Mouse (Mus musculus): Measurements from ENCODE around the gene Olfr730. TPM values are rescaled to one million over a fixed set of nuclear protein-coding genes. Genes with fewer than 3 reads are reported as not detected.

Olfr730 gene
- not detected for total RNA-seq (2021)

- DNase-seq = no peak
Measured at GRCm38 (mm10) chr14:50188098-50188497, at the start of gene Olfr730. Gene Olfr730, minus strand, starts transcription at chr14:50188198.

GRCm38 (mm10) chr14:50152810-50153209 lies 35.2 kb downstream of the Olfr730 start, which contains the start of gene Olfr729:
Gene Olfr729, minus strand, starts transcription at chr14:50152910.
- DNase-seq = no peak

GRCm38 (mm10) chr14:50142580-50142979 lies 45.4 kb downstream of the Olfr730 start, which contains the start of gene Olfr728:
Gene Olfr728, minus strand, starts transcription at chr14:50142680.
- no peak for DNase-seq

Other genes with a start within 250 kb of the Olfr730 start
- not detected for gene Olfr724, start 224.9 kb downstream of the Olfr730 start, total RNA-seq (2021)
- gene Olfr725, start 147.8 kb downstream of the Olfr730 start, total RNA-seq (2021) = not detected
- gene Olfr726, start 97.2 kb downstream of the Olfr730 start, total RNA-seq (2021) = not detected
- gene Olfr727, start 65.0 kb downstream of the Olfr730 start, total RNA-seq (2021) = not detected
- not detected for gene Olfr728, start 45.5 kb downstream of the Olfr730 start, total RNA-seq (2021)
- not detected for gene Olfr729, start 35.3 kb downstream of the Olfr730 start, total RNA-seq (2021)
- not detected for gene Olfr731, start 53.7 kb upstream of the Olfr730 start, total RNA-seq (2021)
- not detected for gene Olfr732, start 96.0 kb upstream of the Olfr730 start, total RNA-seq (2021)
- gene Olfr733, start 113.3 kb upstream of the Olfr730 start, total RNA-seq (2021) = not detected
- not detected for gene Olfr734, start 138.6 kb upstream of the Olfr730 start, total RNA-seq (2021)
- gene Olfr735, start 160.7 kb upstream of the Olfr730 start, total RNA-seq (2021) = not detected
- gene Tlr11, start 169.7 kb upstream of the Olfr730 start, total RNA-seq (2021) = not detected
- not detected for gene Olfr736, start 193.0 kb upstream of the Olfr730 start, total RNA-seq (2021)
- not detected for gene Olfr738, start 219.4 kb upstream of the Olfr730 start, total RNA-seq (2021)
- not detected for gene Olfr739, start 230.4 kb upstream of the Olfr730 start, total RNA-seq (2021)

Data from layer of hippocampus, postnatal 36 days (tissue).